Mouse (Mus musculus) olfactory bulb, adult 2 months (tissue): ENCODE results near the gene Gtf2ird1.

Source experiments
- CTCF ChIP-seq: fragments of 200-500 bp; IDR thresholded peaks from 2 replicates; pipeline ENCODE4 v1.5.1; 2012; ENCODE audit warnings: low read depth, mild to moderate bottlenecking, low read length, moderate library complexity; ENCODE audit not compliant: insufficient read depth
- POLR2A ChIP-seq: fragments of 200-500 bp; IDR thresholded peaks from 2 replicates; pipeline ENCODE4 v1.6.1; 2012; ENCODE audit warnings: mild to moderate bottlenecking, low read depth, low read length, moderate library complexity; ENCODE audit not compliant: insufficient read depth

DNA sequence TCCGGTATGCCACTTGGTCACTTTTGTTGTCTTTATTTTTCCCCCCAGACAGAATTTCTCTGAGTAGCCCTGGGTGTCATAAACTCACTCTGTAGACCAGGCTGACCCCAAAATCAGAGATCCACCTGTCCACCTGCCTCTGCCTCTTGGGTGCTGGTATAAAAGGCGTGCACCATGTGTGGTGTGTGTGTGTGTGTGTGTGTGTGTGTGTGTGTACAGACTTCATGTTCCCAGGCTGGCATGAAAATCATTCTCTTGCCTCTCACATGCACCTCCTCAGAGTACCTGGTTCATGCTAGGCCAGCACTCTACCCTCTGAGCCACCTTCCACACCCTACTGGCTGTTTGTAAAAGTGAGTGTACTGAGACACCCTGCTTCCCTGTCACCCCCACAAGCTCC lies 5.8 kb upstream of the Gtf2ird1 start:
- TF ChIP-seq CTCF (no peak), POLR2A (no peak)
